Mouse (Mus musculus) kidney, adult 2 months (tissue): ENCODE data around the gene Ocln.
"Not testable (repeated sequence)": the region's sequence is repeated elsewhere in the genome, so short reads cannot be mapped to it uniquely, and the experiment has no call there.

Source experiments
- CTCF ChIP-seq: fragments of 200-500 bp; conservative IDR thresholded peaks from 2 replicates; pipeline ENCODE4 v1.5.1; 2011; ENCODE audit warnings: low read depth, mild to moderate bottlenecking, control low read depth, low read length, moderate library complexity, mixed read lengths; ENCODE audit not compliant: insufficient read depth, insufficient read length
- POLR2A ChIP-seq: fragments of 200-500 bp; IDR thresholded peaks from one replicate; pipeline ENCODE4 v1.6.1; 2011; ENCODE audit warnings: low read depth, low read length, control low read depth

GRCm38 (mm10) chr13:100499625-100500024, 52.9 kb downstream of the Ocln start:
- not testable (repeated sequence) for TF ChIP-seq POLR2A, CTCF
